Mouse (Mus musculus) E14TG2a.4 (cell line): ENCODE measurements at regions not wholly inside any gene's neighbourhood (a gene's known extent, or its start where the extent isn't known, plus 50 kb on each side); places are given as distances from the start of the nearest gene placed in this dataset.
"Not testable (repeated sequence)": the region's sequence is repeated elsewhere in the genome, so short reads cannot be mapped to it uniquely, and the experiment has no call there.

Experiments
- H3K27me3 ChIP-seq: 2 replicates; pipeline ENCODE4 v1.6.1; 2014; ENCODE audit warnings: low read length, control low read depth; ENCODE audit not compliant: insufficient read depth
- H3K36me3 ChIP-seq: 2 replicates; pipeline ENCODE4 v1.6.1; 2014; ENCODE audit warnings: low read length, control low read depth; ENCODE audit not compliant: insufficient read depth
- H3K4me1 ChIP-seq: replicated peaks from 2 replicates; pipeline ENCODE4 v1.6.1; 2014; ENCODE audit warnings: low read depth, low read length, control low read depth
- H3K4me3 ChIP-seq: replicated peaks from 2 replicates; pipeline ENCODE4 v1.5.1; 2014; ENCODE audit warnings: mild to moderate bottlenecking, low read length
- H3K9me3 ChIP-seq: 2 replicates; pipeline ENCODE4 v1.6.1; 2014; ENCODE audit warnings: low read length, control low read depth
- CTCF ChIP-seq: conservative IDR thresholded peaks from 2 replicates; pipeline ENCODE4 v1.5.1; 2014; ENCODE audit warnings: low read length
- NANOG ChIP-seq: IDR thresholded peaks from 2 replicates; pipeline ENCODE4 v1.6.1; 2014; ENCODE audit warnings: borderline replicate concordance, low read length, mixed read lengths
- POU5F1 ChIP-seq: IDR thresholded peaks from 2 replicates; pipeline ENCODE4 v1.6.1; 2014; ENCODE audit warnings: low read length, borderline replicate concordance

DNA sequence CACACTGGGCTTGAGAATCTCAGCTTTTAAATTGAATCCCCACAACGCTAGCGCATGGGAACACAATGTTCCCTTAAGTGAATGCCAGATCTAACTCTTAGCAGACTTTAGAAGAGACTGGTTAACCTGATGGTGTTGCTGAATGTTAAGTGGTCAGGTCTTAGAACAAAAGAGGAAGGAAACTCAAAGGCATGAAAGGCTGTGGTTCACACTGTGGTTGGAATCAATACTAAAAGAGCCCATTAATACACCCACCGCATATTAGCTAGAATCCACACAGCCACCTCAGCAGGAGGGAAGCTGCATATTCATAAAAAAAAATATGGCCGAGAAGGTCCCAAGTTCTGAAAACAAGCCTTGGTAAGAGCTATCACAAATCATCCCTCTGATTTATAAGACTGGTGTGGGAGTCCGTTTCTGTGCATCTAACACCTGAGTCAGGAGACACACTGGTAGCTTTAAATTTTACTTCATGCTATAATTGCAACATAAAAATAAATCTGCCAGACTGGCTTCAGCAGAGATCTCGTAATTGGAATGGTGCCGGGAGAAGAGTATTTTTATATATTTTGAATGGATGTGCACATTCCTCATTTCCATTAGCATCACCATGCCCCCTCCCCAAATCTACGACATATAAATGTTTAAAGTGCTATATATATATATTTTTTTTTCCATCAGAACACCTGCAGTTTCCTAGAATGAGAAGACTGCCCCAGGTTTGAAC is 259.3 kb downstream of the Tpbg start:
- Histone ChIP-seq H3K9me3 (no peaks in the 10 kb centered on the region), H3K4me3 (no peak overlapping the region), H3K36me3 (no peaks in the 10 kb centered on the region), H3K27me3 (no peaks in the 10 kb centered on the region), H3K4me1 (no peaks in the 10 kb centered on the region)
- TF ChIP-seq CTCF (no peak), POU5F1 (no peak)

DNA sequence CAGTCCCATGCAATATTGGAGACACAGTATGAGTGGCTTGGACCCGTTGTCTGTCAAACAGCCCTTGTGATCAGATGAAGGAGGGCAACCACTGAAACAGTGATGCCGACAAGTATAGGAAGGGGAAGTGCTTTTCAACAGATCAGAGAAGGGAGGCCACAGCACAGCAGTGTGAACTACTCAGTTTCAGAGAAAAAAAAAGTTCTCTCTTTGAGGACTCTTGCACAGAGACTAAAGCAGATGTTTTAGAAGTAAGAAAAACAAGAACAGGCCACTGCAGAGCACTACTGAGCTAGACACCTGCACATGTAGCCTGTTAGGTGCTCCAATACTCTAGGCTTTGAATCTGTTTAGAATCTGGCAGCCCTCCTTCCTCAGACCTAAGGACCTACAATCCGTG is 261.4 kb downstream of the Tpbg start:
- Histone ChIP-seq H3K27me3 (no peaks in the 10 kb centered on the region), H3K4me3 (no peak overlapping the region), H3K36me3 (no peaks in the 10 kb centered on the region), H3K4me1 (no peaks in the 10 kb centered on the region), H3K9me3 (no peaks in the 10 kb centered on the region)
- TF ChIP-seq POU5F1: no peak
- no peak for TF ChIP-seq CTCF
- no peak for TF ChIP-seq NANOG

DNA sequence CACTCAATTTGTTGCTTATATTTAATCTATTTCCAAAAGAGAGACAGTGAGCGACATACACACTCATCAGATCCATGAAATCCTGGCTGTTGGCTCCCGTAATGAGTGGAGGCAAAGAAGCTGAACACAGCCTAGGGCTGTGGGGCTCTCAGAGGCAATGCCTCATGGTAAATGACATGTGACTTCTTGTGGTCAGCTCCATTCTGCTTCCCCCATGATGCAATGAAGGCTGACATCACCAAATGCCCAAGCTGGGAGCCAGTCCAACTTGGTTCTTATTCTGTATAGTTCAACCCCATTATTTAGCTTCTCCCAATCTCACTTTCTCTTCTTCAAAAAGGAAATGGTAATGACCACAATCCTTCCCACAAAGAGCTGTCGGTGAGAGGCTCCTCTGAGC is 262.5 kb downstream of the Tpbg start:
- Histone ChIP-seq H3K4me3 (no peak overlapping the region), H3K9me3 (no peaks in the 10 kb centered on the region), H3K36me3 (no peaks in the 10 kb centered on the region), H3K4me1 (no peaks in the 10 kb centered on the region), H3K27me3 (no peaks in the 10 kb centered on the region)
- TF ChIP-seq NANOG (no peak), CTCF (no peak), POU5F1 (no peak)

DNA sequence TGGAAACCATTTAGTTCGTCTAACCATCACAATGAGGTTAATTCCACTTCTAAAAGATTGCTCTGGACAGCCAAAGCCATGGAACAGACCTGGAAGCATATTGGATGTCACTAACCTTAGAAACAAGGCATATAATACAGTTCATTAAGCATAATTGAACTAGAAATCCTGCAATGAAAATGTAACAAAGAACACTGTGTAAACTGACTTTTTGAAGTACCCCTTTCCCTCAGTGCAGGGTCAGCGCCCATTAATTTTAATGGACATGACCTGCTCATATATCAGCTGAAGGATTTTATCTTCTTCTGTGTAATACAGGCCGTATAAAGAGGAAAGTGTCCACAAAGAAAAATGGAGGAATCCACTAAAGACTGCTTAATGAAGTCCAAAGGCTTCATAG is 263.7 kb downstream of the Tpbg start:
- TF ChIP-seq NANOG: no peak
- TF ChIP-seq CTCF: no peak
- no peak for TF ChIP-seq POU5F1
- Histone ChIP-seq H3K4me1 (no peaks in the 10 kb centered on the region), H3K4me3 (no peak overlapping the region), H3K9me3 (peaks cover 4% of the 10 kb centered on the region), H3K36me3 (no peaks in the 10 kb centered on the region), H3K27me3 (no peaks in the 10 kb centered on the region)

DNA sequence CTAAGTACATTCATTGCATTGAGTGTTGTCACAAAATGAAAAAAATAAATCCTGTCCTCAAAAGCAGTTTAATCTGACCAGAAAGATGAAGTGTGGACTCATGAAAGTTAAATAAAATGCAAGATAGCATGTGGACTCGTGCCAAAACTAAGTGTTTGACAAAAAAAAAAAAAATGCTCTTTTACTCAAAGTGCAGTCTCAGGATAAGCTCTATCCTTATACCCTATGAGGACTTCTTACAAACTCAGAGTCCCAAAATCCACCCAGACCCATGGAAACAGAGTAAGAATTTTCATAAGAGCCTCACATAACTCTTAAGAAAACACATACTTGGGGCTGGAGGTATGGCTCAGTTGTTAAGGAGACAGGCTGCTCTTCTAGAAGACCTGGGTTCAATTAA is 267.7 kb downstream of the Tpbg start:
- TF ChIP-seq POU5F1: no peak
- TF ChIP-seq NANOG: no peak
- no peak for TF ChIP-seq CTCF
- H3K36me3 ChIP-seq: no peaks in the 10 kb centered on the region
- H3K4me1 ChIP-seq: no peaks in the 10 kb centered on the region
- no peak overlapping the region for H3K4me3 ChIP-seq
- peaks cover 10% of the 10 kb centered on the region for H3K9me3 ChIP-seq
- no peaks in the 10 kb centered on the region for H3K27me3 ChIP-seq

DNA sequence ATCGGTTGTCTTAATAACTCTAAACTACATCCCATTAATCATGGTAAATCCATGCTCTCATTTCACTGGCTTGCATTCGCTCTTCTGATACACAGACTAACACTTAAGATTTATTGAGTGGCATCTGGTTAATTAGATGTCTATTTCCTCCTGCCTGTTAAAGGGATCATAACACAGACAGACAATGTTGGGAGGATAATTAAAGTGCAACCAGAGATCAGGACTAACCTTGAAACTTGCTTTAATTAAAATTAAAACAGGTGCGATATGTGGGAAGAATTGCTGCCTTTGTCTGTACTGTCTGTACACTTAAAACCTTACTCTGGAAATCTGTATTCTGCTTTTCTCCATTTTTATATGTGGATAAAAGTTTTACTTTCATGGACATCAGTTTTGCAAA is 277.2 kb downstream of the Tpbg start:
- H3K4me3 ChIP-seq: no peak overlapping the region
- no peaks in the 10 kb centered on the region for H3K27me3 ChIP-seq
- TF ChIP-seq NANOG (no peak), POU5F1 (no peak), CTCF (no peak)

DNA sequence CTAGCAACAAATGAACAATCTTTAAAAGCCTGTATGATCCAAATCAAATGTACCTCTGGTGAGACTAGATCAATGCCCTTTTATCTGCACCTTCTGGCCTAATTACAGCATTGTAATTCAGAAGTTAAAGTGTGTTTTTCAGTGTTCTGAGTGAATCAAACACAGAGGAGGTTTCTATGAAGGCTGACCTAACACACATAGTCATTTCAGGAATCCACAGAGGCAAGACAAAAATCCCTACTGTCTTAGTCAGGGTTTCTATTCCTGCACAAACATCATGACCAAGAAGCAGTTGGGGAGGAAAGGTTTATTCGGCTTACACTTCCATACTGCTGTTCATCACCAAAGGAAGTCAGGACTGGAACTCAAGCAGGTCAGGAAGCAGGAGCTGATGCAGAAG is 293.4 kb downstream of the Tpbg start:
- H3K9me3 ChIP-seq, H3K36me3 ChIP-seq, H3K4me3 ChIP-seq, H3K4me1 ChIP-seq, H3K27me3 ChIP-seq: not testable (repeated sequence)

More for the DNA sequence above, 277.2 kb downstream of the Tpbg start:
- Histone ChIP-seq H3K9me3 (no peaks in the 10 kb centered on the region), H3K4me1 (no peaks in the 10 kb centered on the region), H3K36me3 (no peaks in the 10 kb centered on the region)

DNA sequence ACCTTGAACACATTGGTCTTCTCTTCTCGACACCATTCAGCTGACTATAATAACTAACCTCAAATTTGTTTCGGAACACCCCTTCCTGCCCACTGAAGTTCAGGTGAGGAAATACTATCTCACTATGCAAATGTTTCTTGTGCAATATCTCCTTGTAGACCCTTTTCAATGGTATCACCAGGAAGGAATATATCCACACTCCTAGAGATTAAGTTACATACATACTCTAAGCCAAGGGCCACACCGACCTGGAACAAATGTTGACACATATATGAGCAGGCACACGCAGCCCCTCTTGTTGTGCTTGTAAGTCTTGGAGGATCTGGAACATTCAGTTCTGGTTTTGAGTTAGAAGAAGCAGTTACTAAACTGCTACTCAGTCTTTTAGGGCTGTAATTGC is 303.7 kb downstream of the Tpbg start:
- Histone ChIP-seq H3K4me3 (no peak overlapping the region), H3K4me1 (no peaks in the 10 kb centered on the region), H3K36me3 (no peaks in the 10 kb centered on the region), H3K27me3 (no peaks in the 10 kb centered on the region), H3K9me3 (no peaks in the 10 kb centered on the region)
- no peak for TF ChIP-seq POU5F1
- TF ChIP-seq CTCF: no peak
- TF ChIP-seq NANOG: no peak

DNA sequence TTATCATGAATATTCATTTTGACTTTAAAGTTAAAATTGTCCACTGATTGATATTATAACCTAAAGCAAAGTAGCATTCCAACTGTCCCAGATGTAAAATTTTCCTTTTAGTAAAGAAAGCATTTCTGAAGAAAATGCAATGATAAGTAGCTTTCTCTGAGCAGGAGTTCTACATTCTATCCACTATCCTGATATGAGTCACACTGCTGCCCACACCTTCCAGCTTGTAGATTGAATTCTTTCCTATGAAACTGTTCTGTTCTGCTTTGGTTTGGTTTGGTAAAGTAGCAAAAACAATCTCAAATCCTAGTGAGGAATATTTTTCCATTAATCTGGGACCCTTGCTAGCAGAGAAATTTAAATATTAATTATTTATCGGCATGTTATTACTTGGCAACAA is 304.4 kb downstream of the Ube2cbp start:
- TF ChIP-seq POU5F1 (no peak), CTCF (no peak), NANOG (no peak)
- H3K4me1 ChIP-seq: no peaks in the 10 kb centered on the region
- H3K9me3 ChIP-seq: no peaks in the 10 kb centered on the region
- no peaks in the 10 kb centered on the region for H3K36me3 ChIP-seq
- H3K4me3 ChIP-seq: no peak overlapping the region
- no peaks in the 10 kb centered on the region for H3K27me3 ChIP-seq
